Mouse (Mus musculus) heart, postnatal 4 days (tissue): ENCODE measurements around the gene Bcar1. TPM values are rescaled to one million over a fixed set of nuclear protein-coding genes. Genes with fewer than 3 reads are reported as not detected.

Source experiments
- DNase-seq: peaks from one replicate; pipeline ENCODE4 v3.0.0; 2021
- total RNA-seq, 2 experiments: library from RNA; stranded (reverse); gene quantifications; 2 replicates each; pipeline ENCODE4 v1.2.3; 2021

Bcar1 gene
- total RNA-seq, 2 experiments from 2014 or later = 62.7 to 65.0 TPM

GRCm38 (mm10) chr8:111713817-111714216, 29.8 kb downstream of the Bcar1 start:
- no peak for DNase-seq

DNA sequence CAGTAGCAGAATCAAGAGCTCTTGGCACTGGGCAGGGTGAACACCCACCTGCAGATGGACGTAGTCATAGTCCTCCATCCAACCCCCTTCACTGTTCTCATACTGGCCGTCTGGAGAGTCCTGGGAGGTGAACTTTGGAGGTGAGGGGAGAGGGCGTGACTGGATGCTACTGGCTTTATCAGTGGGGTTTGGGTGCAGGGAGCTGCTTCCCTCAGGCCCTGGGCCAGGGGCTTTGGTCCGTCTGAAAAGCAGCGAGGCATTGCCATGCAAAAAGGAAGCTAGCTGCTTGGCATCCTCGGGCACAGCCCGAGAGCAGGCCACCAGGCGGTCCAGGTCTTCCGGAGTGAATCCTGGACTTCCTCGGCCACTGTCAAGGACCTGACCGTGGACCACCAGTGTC, 30.3 kb downstream of the Bcar1 start:
- DNase-seq = no peak

DNA sequence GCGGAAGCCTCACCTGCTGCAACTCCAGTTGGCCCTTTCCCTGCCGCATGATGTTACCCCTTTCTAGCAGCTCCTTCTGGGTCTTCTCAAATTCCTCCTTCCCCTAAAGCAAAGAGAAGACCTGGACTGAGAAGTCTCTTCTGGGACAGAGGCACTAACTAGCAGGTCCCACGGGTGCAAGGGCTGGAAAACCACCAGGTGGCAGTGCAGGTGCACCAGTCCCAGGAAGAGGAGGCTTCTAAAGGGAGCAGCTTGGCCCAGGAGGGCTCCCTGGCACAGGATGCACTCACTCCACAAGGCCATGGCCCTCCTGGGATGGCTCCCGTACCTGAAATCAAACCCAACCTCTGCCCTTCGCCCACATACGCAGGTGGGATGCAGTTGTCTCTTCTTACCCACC, 31.0 kb downstream of the Bcar1 start:
- peak; percentile 83 for DNase-seq

GRCm38 (mm10) chr8:111712135-111712534, 31.5 kb downstream of the Bcar1 start:
- DNase-seq = no peak

- peak; percentile 17 for DNase-seq
These were observed 32.7 kb downstream of the Bcar1 start for GRCm38 (mm10) chr8:111710777-111711485.

- peak; percentile 5 for DNase-seq
These were observed 34.4 kb downstream of the Bcar1 start for GRCm38 (mm10) chr8:111709223-111709622.

DNA sequence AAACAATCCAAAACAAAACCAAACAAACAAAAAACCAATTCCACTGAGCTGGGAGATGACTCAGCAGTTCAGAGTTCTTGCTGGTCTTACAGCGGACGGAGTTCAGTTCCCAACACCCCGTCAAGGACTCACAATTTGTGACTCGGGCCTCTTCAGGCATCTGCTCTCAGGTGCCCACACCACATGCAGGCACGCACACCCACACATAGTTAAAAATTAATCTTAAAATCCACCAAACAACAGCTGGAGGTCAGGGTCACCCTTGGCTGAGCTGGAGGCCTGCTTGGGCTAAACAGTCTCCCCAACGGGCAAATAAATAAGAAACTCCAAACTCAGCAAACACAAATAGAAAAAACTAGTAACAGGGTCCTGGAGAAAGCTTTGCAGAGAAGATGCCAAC, 35.3 kb downstream of the Bcar1 start:
- no peak for DNase-seq

DNA sequence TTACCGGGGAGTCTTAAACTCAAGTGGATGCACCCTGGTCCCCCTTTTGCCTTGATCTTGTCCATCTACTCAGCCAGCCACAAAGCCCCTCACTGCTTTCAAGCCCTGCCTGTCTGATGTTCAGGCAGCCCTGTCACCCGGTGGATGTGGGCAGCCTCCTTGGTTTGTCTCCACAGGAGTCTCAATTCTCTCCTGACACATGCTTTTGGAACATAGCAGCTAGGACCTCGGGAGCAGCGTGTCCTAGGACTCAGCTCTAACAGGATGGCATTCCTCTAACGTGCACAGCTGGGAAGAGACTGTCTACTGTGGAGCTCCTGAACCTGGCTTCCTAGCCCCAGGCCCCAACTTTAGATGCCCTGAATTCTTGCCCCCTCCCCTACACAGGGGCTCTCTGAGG, 37.9 kb downstream of the Bcar1 start:
- no peak for DNase-seq

GRCm38 (mm10) chr8:111705222-111705621, 38.4 kb downstream of the Bcar1 start:
- DNase-seq = no peak

DNA sequence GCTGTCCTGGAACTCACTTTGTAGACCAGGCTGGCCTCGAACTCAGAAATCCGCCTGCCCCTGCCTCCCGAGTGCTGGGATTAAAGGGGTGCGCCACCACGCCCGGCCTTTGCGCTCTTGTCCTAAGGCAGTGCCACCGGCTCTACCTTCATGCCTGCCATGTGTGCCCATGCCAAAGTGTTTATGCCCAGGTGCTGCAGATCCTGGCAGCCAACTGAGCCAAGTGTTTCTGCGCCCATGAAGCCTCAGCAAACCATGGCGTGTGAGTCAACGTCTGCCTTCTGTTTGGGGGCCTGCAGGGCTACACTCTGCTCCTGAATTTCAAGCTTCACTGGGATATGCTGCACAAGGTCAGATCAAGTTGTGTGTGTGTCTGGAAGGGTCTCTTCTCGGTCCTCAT, 39.0 kb downstream of the Bcar1 start:
- DNase-seq = no peak

DNA sequence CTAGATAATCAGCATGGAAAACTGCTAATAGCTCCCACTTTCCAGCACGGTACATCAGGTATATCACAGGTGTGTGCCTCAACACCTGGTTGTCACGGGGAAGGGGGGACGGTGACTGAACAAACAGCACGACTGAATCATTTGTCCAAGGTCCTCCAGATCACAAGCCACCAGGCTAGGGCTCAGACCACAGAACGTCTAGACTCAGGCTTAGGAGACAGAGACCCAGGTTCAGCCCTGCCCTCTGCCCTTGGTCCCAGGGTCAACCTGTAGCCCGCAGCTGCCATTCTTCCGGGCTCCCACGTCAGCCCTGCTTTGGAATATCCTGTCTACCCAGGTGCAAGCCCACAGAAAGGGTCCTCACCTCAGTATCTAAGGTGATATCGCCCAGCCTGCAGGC, 42.2 kb downstream of the Bcar1 start:
- DNase-seq = no peak

DNA sequence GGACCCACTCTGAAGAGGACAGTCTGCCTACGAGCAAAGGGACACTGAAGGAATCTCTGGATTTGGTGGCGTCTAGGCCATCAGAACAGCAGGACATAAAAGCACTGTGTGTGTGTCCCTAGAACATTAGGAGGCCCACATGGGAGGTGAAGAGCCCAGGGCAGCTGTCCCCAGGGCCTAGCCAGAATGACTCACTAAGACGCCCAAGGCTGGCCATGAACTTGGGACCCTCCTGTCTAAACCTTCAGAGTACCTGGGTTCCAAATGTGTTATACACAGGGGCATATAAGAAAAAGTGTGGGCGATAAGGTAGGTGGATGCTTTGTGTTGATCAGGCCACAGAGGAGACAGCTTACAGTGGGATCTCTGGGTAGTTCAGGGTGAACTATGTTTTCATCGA, 42.9 kb downstream of the Bcar1 start:
- no peak for DNase-seq

DNA sequence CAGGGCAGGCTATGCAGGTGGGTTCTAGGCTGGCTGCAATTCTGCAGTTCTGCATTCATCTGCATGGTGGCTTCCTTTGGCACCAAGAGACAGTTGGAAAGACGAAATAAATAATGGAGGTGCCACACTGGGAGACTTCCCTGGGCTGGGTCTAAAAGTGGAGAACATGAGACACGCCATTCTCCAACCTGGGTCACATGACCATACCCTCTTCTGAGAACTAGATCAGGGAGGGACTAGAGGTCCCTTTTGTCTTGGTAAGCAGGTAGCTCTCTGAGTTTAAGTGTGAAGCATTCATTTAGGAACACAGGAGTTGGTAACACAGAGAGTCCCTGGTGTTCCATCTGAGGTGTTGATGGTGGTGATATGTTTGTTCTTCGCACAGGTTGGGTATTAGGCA, 43.4 kb downstream of the Bcar1 start:
- no peak for DNase-seq

- no peak for DNase-seq
These were observed 44.6 kb downstream of the Bcar1 start for GRCm38 (mm10) chr8:111699035-111699434.

- DNase-seq = no peak
These were observed 46.0 kb downstream of the Bcar1 start for GRCm38 (mm10) chr8:111697655-111698054.

- DNase-seq = no peak
These were observed 48.2 kb downstream of the Bcar1 start for GRCm38 (mm10) chr8:111695441-111695840.

DNA sequence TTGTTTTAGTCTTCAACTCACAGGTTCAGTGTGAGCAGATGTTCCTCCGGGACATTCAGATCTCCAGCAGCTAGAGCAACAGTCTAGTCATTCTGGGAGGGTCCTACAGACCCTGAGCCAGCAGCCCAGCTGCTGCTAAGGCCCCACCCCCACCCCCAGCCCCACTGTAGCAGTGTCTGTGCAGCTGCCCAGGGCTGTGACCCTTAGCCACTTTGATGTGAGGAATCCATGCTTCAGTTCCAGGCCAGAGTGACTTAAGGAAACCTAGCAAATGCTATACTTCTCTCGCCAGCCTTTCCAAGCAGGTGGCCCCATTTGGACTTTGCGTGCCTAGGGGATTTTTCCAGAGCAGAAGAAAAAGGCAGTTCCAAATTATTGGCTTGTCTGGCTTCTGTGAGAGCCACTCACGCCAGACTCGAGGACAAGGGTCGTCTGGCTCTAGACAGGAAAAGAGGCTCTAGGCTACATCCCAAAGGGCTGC, 50.3 kb downstream of the Bcar1 start:
- peak; percentile 51 for DNase-seq

DNA sequence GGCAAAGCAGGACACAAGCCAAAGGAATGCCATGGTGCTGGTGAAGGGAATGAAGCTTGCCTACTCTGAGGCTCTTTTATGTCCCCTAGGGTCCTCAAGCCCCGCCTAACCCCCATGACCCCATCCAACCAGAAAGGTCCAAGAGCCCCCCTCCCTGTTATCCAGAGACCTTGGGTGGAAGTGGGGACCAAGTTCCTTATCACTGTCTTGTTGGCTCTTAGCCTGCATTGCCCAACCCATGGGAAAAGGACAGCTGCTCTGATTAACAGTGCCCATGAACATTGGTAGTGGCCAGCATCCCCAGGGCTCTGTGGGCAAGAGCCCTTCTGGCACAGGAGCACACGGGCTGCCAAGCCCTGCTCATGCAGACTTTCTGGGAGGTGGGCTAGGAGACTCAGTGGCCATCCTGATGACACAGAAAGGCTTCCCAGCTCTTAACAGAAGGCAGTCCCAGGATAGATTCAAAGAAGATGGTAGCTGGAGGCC, 52.6 kb downstream of the Bcar1 start, which contains the start of gene Ctrb1:
TSS of gene Ctrb1 (minus strand) at position 51 of the 486 bp plus-strand sequence.
- no peak for DNase-seq

GRCm38 (mm10) chr8:111686881-111687280, 56.7 kb downstream of the Bcar1 start:
- DNase-seq = no peak

DNA sequence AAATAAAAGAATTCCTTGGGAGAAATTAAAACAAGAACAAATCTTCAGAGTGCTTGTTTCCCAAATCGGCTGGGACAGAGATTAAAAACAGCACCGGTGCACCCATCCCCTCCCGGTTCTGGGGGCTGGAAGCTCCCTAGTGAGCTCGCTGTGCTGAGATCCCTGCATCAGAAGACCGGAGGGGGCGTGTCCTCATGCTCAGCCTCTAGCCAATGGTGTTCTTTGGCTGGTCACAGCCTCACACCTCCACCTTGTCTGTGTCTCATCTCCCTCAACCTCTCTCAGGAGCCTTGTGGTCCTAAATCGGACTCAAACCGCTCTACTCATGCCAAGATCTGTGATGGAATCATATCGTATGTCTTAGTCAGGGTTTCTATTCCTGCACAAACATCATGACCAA, 61.1 kb downstream of the Bcar1 start:
- DNase-seq = no peak

GRCm38 (mm10) chr8:111681153-111681552, 62.5 kb downstream of the Bcar1 start:
- no peak for DNase-seq

DNA sequence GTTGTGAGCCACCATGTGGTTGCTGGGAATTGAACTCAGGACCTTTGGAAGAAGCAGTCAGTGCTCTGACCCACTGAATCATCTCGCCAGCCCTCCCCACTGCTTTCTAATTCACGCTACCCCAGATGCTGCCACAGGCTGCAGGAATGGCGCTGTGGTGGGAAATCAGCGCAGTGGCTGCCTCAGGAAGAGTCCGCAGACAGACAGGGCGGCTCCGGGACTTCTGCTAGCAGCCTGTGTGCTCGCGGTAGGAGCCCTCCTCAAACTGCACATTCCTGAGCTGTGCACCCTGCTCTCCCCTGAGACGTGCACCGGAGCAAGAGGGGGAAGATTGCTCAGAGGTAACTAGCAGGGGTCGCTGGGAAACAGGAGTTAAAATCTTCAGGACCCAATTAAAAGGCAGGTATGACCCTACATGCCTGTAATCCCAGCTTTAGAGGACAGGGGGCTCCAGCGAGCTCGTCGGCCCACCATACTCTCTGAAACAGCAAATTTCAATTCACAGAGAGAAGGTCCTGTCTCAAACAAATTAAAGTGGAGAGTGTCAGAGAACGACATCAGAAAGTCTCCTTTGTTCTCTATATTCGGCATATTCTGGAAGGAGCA, 63.1 kb downstream of the Bcar1 start:
- no peak for DNase-seq

GRCm38 (mm10) chr8:111678848-111679247, 64.8 kb downstream of the Bcar1 start:
- no peak for DNase-seq

DNA sequence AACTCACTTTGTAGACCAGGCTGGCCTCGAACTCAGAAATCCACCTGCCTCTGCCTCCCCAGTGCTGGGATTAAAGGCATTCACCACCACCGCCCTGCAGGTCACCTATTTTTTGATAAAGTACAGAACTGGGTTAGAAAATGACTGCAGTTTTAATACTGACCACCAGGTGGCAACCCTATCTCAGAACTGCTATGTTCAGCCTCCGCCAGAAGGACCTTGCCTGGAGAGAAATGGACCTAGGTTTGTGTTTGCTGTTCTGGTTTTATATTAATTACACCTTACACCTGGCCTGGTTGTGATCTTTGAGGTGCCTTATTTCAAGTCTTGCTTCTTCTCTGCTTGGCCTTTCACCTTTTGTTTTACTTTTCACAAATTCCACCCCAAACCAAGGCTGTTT, 65.5 kb downstream of the Bcar1 start:
- DNase-seq = peak; percentile 72
